Mouse (Mus musculus) liver, embryonic 14.5 days (tissue): ENCODE measurements around the gene Map4k4.

Source experiments
- CTCF ChIP-seq: IDR thresholded peaks from 2 replicates; pipeline ENCODE4 v1.5.1; 2016; ENCODE audit warnings: antibody characterized with exemption, low read depth, control low read depth
- EP300 ChIP-seq: IDR thresholded peaks from 2 replicates; pipeline ENCODE4 v1.6.1; 2016; ENCODE audit warnings: antibody characterized with exemption, low read depth

DNA sequence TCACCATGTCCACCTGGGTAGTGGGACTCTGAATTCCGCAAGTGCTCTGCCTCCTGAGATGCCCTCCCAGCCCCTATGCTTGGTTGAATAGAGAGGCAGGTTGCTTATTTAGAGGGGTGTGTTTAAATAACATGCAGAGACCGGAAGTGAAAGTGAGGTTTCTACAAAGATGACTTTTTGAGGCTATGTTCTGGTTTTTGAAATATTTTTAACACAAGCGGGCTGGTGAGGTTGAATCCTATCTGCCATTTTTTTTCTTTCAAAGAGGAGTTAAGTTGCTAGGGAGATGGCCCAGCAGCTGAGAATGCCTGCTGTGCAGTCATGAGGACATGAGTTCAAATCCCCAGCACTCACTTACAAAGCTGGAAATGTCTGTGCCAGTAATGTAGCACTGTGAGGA is 4.0 kb downstream of the Map4k4 start:
- no peak for TF ChIP-seq EP300
- TF ChIP-seq CTCF = no peak
